Mouse (Mus musculus): Measurements from ENCODE around the gene Cphx3.
"Not testable (repeated sequence)": the region's sequence is repeated elsewhere in the genome, so short reads cannot be mapped to it uniquely, and the experiment has no call there.

Gene Cphx3

DNA sequence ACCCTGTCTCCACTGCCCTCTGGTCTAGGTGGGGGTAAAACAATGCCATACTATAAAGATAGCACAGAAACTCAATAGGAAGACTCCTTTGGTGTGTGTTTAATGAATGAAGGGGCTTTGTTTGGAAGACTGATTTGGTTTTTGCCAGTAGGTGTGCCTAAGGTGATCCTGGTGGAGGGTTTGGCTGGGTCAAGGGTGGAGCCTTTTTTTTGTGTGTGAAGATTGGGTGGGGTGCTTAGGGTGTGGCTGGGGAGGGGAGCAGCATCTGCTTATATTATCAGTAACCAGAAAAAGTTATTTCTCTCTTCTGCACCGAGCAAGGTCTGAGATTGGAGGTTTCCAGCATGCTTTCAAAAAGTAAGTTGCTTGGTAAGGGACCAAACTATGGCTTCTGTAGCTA lies at the start of gene Cphx3:
Gene Cphx3, plus strand, starts transcription at position 301 of the 400 bp plus-strand sequence.
- not testable (repeated sequence) for DNase-seq (ENCODE audit: low spot score)

DNA sequence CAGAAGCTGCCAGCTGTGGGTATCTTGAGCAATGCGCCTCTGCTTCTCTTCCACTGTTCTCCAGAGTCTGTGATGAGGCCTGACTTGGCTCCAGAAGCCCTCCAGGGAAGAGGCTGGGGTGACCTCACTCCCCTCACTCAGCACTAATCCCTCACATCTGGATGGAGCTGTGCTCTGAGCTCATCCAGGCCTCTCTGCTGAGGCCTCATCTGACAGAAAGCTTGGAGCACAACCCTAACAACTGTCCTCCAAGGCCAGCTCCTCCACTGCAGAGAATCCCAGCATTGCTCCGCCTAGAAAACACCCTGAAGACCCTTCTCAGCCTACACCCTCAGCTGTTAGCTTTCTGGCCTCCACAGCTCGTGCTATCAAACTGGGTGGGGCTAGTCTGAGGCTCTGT lies 47.7 kb upstream of the Cphx3 start:
- not testable (repeated sequence) for DNase-seq (ENCODE audit: low spot score)

DNA sequence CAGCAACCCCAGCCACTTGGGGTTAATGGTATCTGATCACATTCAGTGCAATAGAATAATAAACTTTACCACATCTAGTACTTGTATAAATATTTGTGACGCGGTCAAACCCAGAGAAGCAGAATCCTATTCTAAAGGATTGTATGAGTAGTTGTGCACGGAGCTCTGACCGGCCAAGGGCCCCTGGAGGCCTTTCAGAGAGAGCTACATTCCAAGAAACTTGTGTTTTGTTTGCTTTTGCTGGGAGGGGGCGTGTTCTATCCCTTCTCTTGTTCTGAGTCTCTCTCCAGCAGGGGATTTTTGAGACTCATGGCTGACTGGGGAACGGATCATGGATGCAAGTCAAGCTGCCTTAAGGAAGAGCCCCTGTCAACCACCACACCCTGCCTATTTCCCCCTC lies 46.7 kb upstream of the Cphx3 start:
- not testable (repeated sequence) for DNase-seq (ENCODE audit: low spot score)

DNA sequence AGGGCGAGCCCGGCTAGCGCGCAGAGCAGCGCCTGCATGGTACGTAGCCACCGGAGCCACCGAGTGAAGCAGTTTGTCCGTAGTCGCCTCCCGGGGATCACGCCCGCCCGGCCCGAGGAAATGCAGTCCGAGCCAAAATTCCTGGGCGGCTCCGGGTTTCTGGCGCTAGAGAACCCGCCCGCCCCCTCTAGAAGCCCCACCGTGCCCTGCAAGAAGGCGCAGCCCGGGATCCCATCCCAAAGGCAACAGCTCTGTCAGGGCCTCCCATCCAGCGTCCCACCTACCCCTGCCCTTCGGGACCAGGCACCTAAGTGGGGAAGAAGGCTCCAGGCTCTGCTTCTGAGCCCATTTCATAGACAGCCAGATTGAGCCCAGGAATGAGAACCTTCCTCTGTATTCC lies 39.5 kb upstream of the Cphx3 start, which contains the start of gene Gm9780:
Gene Gm9780, minus strand, starts transcription at position 101 of the 400 bp plus-strand sequence.
- DNase-seq (ENCODE audit: low spot score): not testable (repeated sequence)

DNA sequence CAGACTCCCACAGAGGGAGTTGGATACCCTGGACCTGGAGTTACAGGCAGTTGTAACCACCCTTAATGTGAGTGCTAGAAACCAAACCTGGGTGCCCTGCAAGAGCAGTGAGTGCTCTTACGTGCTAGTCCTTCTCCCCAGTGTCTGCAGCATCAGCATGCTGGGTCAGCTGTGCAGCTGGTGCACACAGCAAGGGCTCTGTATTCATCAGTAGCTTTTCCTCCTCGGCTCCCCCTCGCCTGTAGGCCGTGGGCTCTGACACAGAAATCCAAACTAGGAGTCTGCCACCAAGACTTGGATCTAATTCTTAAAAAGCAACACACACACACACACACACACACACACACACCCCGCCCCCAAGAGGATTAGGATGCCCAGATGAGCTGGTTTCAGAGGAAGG lies 37.1 kb upstream of the Cphx3 start:
- DNase-seq (ENCODE audit: low spot score): not testable (repeated sequence)

DNA sequence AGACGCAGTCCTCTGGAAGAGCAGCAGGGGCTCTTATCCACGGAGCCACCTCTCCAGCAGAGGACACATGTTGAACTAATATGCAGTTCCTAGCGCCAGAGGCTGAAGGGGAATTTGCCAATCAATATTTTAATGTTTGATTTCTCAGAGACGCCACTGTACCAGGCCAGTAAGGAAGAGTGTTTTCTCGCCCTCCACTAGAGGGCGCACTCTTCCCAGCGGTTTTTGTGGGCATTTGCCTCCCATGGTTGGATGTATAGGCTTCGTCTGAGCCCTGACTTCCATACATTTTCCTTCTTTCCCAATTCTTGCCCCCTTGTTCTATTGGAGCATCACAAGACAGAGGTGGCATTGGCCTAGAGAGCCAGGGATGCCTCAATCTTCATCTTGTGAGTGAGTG lies 35.1 kb upstream of the Cphx3 start:
- not testable (repeated sequence) for DNase-seq (ENCODE audit: low spot score)

DNA sequence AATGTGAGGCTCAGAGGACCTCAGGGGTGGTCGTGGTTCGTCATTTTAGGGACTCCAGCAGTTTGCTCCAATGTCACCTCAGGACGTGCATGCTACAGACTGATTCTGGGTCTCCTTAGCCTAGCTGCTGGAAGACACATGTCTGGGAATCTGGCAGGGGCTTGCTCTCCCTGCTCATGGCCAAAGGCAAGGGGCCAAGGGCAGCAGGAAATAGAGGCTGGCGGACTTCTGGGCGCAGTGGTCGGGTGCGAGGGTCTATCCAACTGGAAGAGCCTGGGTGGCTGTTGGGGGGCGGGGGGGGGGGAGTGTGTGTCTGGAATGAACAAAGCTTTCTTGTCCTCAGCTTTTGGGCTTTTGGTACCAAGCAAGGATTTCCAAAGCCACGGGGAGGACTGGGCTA lies 33.3 kb upstream of the Cphx3 start:
- not testable (repeated sequence) for DNase-seq (ENCODE audit: low spot score)

DNA sequence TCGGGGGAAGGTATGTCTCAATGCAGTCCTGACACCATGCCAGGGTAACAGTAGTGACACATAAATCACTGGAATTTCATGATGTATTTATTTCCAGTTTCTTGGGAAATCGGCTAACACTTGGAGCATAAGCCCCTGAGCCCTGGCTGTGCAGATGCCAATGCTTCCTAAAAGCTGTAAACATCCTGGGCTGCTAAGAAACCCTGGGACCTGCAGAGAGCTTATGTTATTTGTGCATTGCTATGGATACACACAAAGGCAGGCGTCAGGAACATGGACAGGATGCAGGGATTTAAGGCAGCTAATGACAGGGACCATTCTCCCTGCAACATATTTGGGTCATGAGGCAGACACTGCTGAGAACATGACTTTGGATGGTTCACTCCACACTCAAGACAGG lies 23.9 kb upstream of the Cphx3 start:
- not testable (repeated sequence) for DNase-seq (ENCODE audit: low spot score)

DNA sequence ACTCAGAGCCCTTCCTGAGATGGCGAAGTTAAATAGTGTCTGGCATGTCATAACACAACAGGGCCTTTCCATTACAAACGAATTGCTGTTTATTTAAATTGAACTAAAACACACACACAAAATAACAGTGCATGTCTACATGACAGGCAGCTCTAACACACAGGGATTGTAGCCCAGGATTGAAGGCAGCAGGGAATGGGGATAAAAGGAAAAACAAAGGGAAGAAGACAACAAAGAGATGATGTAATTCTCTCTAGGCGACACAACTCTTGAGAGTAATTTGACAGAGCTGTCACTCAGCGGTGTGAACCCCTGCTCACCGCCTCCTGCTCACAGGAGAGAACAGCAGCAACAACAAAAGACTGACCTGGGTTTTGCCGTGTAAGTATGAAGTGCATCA lies 22.7 kb upstream of the Cphx3 start:
- not testable (repeated sequence) for DNase-seq (ENCODE audit: low spot score)

DNA sequence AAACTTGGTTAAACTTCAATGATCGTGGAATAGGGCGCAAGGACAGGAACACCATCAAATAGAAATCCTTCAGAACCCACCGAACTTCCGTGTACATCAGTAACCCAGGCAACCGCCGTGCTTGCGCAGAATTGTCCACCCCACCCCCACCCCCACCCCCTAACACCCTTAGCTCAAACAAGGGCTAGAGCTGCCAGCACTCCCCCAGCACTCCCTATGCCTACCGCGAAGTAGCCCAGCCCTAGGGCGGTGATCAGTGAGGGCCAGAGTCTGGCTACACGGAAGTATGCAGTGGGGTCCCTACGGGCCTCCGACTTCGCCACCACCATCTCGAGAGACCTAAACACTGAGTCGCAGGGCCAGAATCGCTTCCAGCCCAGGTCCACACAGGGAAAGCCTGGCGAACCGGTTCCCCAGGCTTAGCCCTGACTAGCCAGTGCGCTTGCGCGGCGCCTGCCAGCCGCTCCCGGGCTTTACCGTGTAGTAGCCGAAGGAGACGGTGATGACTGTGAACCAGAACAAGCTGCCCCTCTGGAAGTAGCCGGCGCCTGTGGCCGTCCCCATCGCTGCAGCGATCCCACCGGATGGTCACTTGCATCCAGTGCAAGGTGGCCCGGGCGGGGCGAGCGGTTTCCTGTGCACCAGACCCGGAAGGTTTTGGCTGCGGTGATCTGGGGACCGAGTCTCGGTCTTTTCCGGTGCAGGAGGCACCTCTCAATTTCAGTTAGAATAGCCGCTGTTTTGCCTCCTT lies 15.3 kb upstream of the Cphx3 start:
- not testable (repeated sequence) for DNase-seq (ENCODE audit: low spot score)

DNA sequence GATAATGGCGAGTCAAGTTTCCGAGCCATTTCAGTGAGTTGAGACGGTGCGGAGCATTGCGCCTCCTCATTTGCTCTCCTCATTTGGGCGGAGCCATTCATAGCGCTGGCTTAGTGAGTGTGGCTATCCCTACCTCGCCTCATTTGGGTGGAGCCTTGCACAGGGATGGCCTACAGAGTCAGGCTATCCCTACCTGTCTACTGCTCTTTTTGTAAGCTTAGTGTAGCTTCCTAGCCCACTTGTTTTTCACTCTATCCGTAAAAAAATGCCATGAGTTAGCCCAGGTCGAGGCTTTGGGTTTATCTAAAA lies 14.8 kb upstream of the Cphx3 start, which contains the start of gene Tmem254c:
Gene Tmem254c, minus strand, starts transcription at position 31 of the 309 bp plus-strand sequence.
- DNase-seq (ENCODE audit: low spot score): not testable (repeated sequence)

DNA sequence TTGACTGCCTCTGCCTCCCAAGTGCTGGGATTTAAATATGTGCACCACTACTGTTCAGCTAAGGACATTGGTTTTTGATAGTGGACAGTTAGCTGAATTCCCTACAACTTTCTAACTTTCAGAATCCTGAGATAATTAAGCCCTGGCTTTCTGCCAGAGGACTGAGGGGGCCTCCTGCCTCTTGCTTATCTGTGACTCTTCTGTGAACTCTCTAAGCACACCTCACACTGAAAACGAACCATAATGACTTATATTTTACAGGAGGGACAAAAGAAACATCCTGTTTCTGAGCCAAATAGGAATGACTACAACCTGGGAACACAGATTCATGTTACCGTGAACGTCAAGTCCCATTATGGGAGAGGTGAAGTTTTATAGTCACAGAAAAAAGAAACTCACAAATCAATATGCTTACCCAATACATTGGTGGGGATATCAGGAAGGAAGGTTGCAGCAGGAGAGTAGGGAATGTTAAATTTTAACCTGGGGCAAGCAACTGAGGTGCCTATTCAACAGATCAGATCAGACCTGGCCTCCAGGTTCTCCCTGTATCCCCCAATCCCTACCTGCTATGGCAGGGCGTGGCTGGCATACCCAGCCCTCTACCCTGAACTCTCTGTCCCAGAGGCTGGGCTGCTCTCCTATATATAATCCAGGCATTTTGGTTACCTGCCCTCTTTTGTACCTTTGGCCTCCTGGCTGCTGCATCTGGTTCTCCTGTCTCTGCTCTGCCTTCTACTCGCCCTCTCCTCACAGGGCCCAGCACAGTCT lies 5.3 kb upstream of the Cphx3 start:
- DNase-seq (ENCODE audit: low spot score): not testable (repeated sequence)

DNA sequence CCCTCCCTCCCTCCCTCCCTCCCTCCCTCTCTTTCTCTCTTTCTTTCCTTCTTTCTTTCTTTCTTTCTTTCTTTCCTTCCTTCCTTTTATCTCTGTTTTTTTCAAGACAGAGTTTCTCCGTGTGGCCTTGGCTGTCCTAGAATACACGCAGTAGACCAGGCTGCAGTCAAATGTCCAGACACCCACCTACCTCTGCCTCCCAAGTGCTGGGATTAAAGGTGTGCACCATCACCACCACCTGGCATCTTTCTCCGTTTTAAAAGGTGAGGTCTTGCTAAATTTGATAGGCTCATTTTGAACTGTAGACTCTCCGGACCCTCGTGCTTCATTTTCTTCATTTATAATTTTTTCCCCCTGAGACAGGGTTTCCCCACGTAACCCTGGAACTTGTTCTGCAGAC lies 881 bp upstream of the Cphx3 start, which contains the start of gene Cphx2:
Gene Cphx2, plus strand, starts transcription at position 301 of the 400 bp plus-strand sequence.
- DNase-seq (ENCODE audit: low spot score): not testable (repeated sequence)

DNA sequence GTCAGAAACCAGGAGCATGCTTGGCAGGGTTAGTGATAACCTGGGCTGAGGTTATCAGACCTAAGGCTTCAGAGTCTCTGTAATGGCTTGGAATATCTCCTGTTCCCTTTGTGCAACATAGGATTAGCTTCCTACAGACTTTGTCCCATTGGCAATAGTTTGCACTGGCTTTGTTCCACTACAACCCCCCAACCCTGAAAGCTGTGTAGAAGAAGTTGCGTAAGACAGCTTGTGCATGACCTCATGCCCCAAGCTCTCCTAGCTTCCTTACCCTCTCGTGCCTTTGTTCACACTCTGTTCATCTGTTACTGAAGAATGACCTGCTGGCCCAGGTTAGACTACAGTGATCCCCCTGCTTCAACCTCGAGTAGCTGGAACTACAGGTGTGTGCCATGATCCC lies 15.5 kb downstream of the Cphx3 start:
- DNase-seq (ENCODE audit: low spot score): not testable (repeated sequence)

DNA sequence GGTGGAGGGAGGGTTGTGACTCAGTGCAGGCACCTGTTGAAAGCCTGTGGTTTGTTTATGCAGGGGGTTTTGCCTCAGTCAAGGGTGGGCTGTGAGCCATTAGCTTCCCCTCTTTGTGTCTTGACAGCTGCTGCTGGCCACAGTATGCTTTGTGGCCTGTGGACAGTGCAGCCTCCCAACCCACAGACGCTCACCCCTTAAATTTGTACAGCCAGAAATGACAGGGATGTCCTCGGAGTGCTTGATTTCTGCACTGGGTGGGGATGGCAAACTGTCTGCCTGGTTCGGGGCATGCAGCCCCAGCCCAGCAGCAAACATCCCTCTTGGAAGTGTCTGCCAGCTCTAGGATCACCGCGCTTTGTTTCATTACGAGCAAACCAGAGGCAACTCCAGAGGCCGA lies 36.1 kb downstream of the Cphx3 start, which contains the start of gene Duxbl2:
Gene Duxbl2, plus strand, starts transcription at position 200 of the 400 bp plus-strand sequence.
- DNase-seq (ENCODE audit: low spot score): not testable (repeated sequence)

DNA sequence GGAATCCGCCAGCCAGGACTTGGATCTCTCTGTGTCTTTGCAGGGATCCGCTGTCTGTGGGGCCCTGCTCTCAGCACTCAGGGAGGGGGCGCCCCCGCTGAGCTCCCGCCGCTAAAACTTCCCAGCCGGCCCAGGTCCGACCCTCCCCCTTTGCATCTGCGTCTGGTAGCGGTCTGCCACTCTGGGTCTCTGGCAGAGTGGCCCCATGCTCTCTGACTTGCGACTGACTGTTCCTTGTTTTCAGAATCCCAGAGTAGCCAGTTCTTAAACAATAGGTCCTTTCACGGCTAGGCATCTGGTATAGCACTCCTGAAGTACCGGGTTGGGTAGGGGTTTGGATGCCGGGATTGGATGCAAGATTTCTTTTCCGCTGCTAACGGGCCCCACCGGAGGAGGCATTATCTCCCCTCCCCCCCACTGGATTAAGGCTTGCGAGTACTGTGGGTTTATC lies 36.5 kb downstream of the Cphx3 start:
- not testable (repeated sequence) for DNase-seq (ENCODE audit: low spot score)

DNA sequence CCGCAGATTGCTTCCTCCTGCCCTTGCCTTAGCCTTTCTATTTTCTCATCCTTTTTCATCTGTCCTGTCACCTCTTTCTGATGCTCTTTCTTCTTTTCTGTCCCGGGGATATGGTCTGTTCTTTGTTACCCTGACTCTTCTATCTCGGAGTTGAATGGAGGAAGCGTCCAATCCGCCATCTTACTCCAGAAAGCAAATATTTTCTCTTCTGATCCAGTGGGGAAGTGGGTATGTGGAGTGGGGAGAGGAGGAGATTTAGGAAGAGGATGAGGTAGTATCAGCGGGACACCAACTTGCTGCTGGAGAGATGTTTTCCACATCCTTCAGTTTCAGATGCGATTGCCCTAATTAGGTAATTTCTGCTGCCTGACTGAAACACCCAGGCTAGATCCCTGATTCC lies 37.0 kb downstream of the Cphx3 start:
- DNase-seq (ENCODE audit: low spot score): not testable (repeated sequence)

DNA sequence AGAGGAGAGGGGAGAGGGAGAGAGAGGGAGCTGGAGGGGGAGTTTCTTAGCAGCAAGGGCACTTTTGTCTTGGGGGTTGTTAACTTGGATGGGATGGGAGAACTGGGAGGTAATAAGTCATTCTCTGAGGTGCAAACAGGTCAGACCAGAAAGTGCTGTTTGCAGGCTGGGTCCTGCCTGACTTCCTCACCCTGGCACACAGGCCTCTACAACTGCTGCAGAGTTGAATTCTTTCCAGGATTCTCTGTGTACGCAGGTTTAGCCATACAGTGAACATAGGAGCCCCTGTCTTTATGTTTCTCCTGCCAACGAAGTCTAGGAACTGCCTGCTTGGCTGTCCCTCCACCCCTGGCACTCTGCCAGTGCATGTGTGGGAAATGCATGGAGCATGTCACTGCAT lies 65.0 kb downstream of the Cphx3 start:
- DNase-seq (ENCODE audit: low spot score): not testable (repeated sequence)

DNA sequence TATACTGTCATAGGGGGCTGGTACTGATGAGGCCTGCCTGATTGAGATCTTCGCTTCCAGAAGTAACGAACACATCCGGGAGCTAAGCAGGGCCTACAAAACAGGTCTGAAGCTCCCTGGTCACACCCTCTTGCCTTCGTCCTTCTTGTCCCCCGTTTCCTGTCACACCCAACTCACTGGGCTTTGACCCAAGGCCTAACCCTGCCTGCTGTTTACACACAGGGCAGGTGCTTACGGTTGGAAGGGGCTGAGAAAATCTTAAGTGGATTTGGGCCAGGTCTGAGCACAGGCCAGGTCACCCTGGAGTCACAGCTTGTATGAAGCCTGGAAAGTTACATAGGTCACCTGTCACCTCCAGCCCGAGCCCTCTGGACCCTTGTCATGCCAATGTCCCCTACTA lies 73.9 kb downstream of the Cphx3 start:
- DNase-seq (ENCODE audit: low spot score): not testable (repeated sequence)

DNA sequence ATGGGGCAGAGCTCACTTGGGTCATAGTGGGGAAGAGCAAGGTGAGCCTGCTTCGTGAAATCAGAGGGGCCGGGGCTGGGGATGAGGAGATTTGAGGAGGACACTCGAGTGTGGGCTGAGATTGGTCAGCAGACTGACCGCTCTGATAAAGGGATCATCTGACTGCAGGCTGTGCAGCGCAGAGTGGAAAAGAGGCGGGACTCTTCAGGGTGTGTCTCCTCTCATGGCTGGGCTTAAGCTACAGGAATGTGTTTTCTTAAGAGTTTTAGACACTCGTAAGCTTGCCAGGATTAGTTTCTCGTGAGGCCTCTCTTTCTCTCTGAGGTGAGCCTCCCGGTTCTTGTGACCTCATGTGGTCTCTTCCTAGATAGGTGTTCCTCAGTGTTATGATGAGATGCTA lies 79.1 kb downstream of the Cphx3 start:
- DNase-seq (ENCODE audit: low spot score): not testable (repeated sequence)

DNA sequence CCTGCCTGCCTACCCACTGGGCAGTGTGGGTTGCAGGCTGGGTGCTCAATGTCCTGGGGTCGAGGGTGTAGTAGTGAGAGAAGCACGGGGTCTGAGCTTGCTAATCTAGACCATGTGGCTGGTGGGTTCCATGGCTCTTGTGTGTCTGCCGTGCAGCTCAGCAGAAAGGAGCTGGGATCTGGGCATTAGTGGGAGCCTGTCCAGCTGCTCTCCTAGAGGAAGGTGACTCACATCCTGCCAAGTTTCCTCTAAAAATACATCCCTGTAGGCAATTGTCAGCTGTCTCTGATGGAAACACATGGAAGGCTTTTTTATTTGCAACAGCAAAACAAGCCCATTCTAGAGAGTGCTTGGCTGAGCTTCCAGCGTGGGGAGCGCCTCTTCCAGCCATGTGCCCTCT lies 80.3 kb downstream of the Cphx3 start:
- DNase-seq (ENCODE audit: low spot score): not testable (repeated sequence)

DNA sequence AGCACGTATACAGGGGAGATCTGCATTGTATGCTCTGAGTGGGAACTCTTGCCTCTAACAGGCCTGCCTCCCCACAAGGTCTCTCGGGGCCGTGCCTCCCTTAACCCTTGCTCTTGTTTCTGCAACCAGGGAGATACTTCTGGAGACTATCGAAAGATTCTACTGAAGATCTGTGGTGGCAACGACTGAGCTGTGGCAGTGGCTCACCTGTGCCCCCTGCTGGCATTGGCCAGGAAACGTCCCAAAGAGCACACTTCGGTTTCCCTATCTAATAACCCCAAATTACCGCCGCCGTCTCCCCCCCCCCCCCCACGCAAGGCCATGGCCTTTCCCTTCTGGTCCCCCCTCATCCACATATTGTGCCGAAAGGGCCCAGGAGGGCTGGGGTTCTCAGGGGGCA lies 83.2 kb downstream of the Cphx3 start:
- not testable (repeated sequence) for DNase-seq (ENCODE audit: low spot score)

DNA sequence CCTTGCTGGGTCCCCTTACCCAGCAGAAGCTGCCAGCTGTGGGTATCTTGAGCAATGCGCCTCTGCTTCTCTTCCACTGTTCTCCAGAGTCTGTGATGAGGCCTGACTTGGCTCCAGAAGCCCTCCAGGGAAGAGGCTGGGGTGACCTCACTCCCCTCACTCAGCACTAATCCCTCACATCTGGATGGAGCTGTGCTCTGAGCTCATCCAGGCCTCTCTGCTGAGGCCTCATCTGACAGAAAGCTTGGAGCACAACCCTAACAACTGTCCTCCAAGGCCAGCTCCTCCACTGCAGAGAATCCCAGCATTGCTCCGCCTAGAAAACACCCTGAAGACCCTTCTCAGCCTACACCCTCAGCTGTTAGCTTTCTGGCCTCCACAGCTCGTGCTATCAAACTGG lies 91.9 kb downstream of the Cphx3 start:
- not testable (repeated sequence) for DNase-seq (ENCODE audit: low spot score)
